Mouse (Mus musculus) lung, postnatal 0 days (tissue): ENCODE measurements around the gene Mrpl2. TPM values are rescaled to one million over a fixed set of nuclear protein-coding genes. Genes with fewer than 3 reads are reported as not detected.
A peak's percentile ranks its signal among the peaks of the same experiment; 100 is the strongest.

ENCODE experiments used
- ATAC-seq: fragments of 200-750 bp; cut with Nextera tagmentation; 2 replicates; pipeline ENCODE4 v1.8.0; 2017; ENCODE audit warnings: moderate library complexity
- DNase-seq: peaks from one replicate; pipeline ENCODE4 v3.0.0-alpha.2; 2016; ENCODE audit warnings: low spot score
- H3K27ac ChIP-seq: fragments of 300-500 bp; sonication (generic); 2 replicates; pipeline ENCODE4 v1.5.1; 2014; ENCODE audit warnings: antibody characterized with exemption, mild to moderate bottlenecking, low read length, mixed read lengths
- H3K27me3 ChIP-seq: fragments of 300-500 bp; sonication (generic); replicated peaks from 2 replicates; pipeline ENCODE4 v1.6.1; 2014; ENCODE audit warnings: low read length, mixed read lengths; ENCODE audit not compliant: insufficient read depth
- H3K36me3 ChIP-seq: fragments of 300-500 bp; sonication (generic); 2 replicates; pipeline ENCODE4 v1.6.1; 2014; ENCODE audit warnings: low read length, mixed read lengths; ENCODE audit not compliant: insufficient read depth
- H3K4me1 ChIP-seq: fragments of 300-500 bp; sonication (generic); 2 replicates; pipeline ENCODE4 v1.6.1; 2014; ENCODE audit warnings: antibody characterized with exemption, low read depth, low read length, mixed read lengths; ENCODE audit not compliant: insufficient read depth
- H3K4me2 ChIP-seq: fragments of 300-500 bp; sonication (generic); replicated peaks from 2 replicates; pipeline ENCODE4 v1.6.1; 2014; ENCODE audit warnings: low read depth, mild to moderate bottlenecking, low read length, moderate library complexity, mixed read lengths
- H3K4me3 ChIP-seq: fragments of 300-500 bp; sonication (generic); 2 replicates; pipeline ENCODE4 v1.5.1; 2014; ENCODE audit warnings: low read depth, low read length
- H3K9ac ChIP-seq: fragments of 300-500 bp; sonication (generic); replicated peaks from 2 replicates; pipeline ENCODE4 v1.6.1; 2014; ENCODE audit warnings: low read depth, mild to moderate bottlenecking
- H3K9me3 ChIP-seq: fragments of 300-500 bp; sonication (generic); 2 replicates; pipeline ENCODE4 v1.6.1; 2016; ENCODE audit warnings: low read length, mixed read lengths
- CTCF ChIP-seq: IDR thresholded peaks from 2 replicates; pipeline ENCODE4 v1.5.1; 2016; ENCODE audit warnings: antibody characterized with exemption, mild to moderate bottlenecking
- EP300 ChIP-seq: IDR thresholded peaks from 2 replicates; pipeline ENCODE4 v1.6.1; 2016; ENCODE audit warnings: antibody characterized with exemption, mild to moderate bottlenecking, control low read depth
- WGBS: fragments of 180-500 bp; shearing (Covaris S2); extraction: QIAGEN DNeasy Blood & Tissue Kit; methylation state at CpG from one replicate; pipeline ENCODE4 v1.1.7; 2014; 5-methylcytosine and 5-hydroxymethylcytosine counted together
- polyA plus RNA-seq: library from polyadenylated mRNA; unstranded; fragments of >200 nt; fragmentation: Nextera tagmentation; extraction: Ambion mirVana; gene quantifications from 2 replicates; pipeline ENCODE4 v1.2.1, GENCODE M21; 2015

Mrpl2 gene
- polyA plus RNA-seq, 1 experiment from 2014 or later = 88.6 TPM

DNA sequence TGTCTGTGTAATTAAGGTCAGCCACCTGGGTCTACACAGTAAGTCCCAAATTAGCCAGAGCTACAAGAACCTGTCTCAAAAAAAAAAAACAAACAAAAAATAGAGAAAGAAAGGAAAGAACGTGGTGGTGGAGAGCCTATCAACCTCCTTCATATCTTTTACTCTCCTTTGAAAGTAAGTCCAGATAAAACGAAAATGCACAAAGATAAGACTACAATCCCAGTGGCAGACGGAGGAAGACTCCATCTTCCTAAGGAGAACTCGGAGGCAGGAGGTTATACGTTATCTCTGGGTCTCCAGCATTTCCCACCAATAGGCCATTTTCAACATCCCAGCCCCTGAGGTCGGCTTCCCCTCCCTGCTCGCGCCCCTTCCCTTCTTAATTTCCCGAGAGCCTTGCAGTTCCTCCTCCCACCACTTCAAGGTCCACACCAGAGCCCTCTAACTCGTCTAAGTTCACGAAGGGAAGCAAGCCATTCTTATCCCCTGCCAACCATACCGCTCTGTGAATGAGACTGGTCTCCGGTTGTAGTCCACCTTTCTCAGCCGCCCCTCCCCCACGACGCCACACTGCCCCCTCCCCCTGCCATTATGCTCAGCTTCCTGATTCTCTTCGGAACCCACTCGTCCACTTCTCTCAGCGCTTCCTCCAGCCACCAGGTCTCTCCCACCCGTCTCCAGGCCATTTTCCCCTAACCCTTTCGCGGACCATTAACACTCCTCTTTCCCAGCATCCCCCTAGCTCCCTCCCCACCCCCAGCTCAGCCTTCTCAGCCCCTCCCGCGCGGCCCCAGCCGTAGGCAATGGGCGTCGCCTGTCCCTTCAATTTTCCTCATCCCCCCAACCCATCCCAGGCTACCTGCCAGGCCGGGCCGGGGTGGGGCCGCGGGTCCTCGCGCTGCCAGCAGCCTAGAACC lies 34.1 kb downstream of the Mrpl2 start:
- WGBS = 0% methylated on average over 33 of the region's 34 CpGs
- peak overlapping the region; percentile 89 for H3K27ac ChIP-seq
- H3K27me3 ChIP-seq = no peaks in the 10 kb centered on the region
- H3K4me2 ChIP-seq = peak overlapping the region; percentile 81
- peak overlapping the region; percentile 65 for H3K9ac ChIP-seq
- peak overlapping the region; percentile 90 for H3K4me3 ChIP-seq
- no peak for TF ChIP-seq EP300
- TF ChIP-seq CTCF = peak; percentile 55
- peaks cover 14% of the 10 kb centered on the region; the same call in 1 of the 2 replicates for H3K4me1 ChIP-seq
- peaks cover 30% of the 10 kb centered on the region; the same call in 1 of the 2 replicates for H3K36me3 ChIP-seq
- DNase-seq = peak; percentile 71
- no peaks in the 10 kb centered on the region for H3K9me3 ChIP-seq
- ATAC-seq = peak; percentile 2

GRCm38 (mm10) chr17:46680760-46681373 lies 34.8 kb downstream of the Mrpl2 start, which contains the start of gene Klhdc3:
Gene Klhdc3, minus strand, starts transcription at chr17:46680914.
- Histone ChIP-seq H3K27ac (peak within 1 kb of the TSS; percentile 89), H3K27me3 (no peaks in the 10 kb centered on the region), H3K4me2 (peak within 1 kb of the TSS; percentile 81), H3K36me3 (peaks cover 31% of the 10 kb centered on the region; the same call in 1 of the 2 replicates), H3K4me1 (peaks cover 14% of the 10 kb centered on the region; the same call in 1 of the 2 replicates), H3K9me3 (no peaks in the 10 kb centered on the region), H3K9ac (peak within 1 kb of the TSS; percentile 65), H3K4me3 (peak within 1 kb of the TSS; percentile 90)
- WGBS = 2% methylated on average over 48 of the region's 49 CpGs
- DNase-seq = peak; percentile 99
- peak; percentile 99 for ATAC-seq
- TF ChIP-seq EP300 = peak; percentile 31; the same call in 1 of the 2 replicates
- TF ChIP-seq CTCF = peak; percentile 36

DNA sequence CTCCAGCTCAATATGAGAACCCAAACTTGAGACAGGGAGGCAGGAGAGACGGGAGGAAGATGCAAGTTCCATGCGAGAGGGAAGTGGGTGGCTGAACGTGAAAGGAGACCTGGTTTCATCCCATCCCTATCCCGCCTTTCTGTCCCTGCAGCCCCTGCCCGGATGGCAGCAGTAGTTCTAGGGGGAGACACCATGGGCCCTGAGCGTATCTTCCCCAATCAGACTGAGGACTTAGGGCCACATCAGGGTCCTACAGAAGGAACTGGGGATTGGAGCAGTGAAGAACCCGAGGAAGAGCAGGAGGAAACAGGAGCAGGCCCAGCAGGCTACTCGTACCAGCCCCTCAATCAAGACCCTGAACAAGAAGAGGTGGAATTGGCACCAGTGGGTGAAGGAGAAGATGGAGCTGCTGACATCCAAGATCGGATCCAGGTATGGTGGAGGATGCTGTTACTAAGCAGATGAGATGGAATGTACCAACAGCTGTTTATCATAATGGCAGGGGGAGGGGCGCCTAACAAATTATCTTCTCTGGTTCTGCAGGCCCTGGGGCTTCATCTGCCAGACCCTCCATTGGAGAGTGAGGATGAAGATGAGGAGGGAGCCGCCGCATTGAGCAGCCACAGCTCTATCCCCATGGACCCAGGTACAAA lies 35.6 kb downstream of the Mrpl2 start:
- ATAC-seq = no peak

DNA sequence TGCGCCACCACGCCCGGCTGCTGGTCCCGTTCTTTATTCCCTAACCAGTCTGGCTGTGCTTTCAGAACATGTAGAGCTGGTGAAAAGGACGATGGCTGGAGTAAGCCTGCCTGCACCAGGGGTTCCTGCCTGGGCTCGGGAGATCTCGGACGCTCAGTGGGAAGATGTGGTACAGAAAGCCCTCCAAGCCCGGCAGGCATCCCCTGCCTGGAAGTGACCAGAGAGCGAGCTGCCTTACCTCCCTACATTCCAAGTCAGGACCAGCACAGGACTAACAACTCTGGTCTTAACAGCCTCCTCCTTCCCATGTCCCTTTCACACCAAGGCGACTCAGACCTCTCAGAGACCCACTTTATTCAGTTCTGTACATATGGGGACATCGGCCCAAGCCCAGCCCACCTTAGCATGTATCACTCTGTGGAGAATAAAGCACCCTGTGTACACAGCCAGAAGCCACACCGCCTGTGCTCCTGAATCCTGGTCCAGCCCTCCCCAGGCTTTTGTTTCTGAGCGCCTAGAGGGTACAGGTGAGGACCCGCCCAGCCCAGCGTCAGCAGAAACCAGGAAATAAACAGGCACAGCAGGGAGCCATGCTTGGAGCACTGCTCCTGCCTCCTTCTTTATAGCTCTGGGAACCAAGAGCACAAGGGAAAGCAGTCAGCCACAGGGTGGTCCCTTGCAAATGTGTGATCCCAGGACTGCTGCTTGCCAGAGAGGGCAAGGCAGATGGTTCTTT lies 36.8 kb downstream of the Mrpl2 start:
- peaks cover 22% of the 10 kb centered on the region; the same call in 1 of the 2 replicates for H3K36me3 ChIP-seq
- WGBS = 79% methylated on average over 16 of the region's 16 CpGs

More for the DNA sequence above, 35.6 kb downstream of the Mrpl2 start:
- peak overlapping the region; percentile 81 for H3K4me2 ChIP-seq
- H3K4me3 ChIP-seq = peak overlapping the region; percentile 90
- H3K27ac ChIP-seq = no peak overlapping the region
- TF ChIP-seq CTCF = no peak
- WGBS = 23% methylated on average over 12 of the region's 12 CpGs
- H3K27me3 ChIP-seq = no peaks in the 10 kb centered on the region
- H3K36me3 ChIP-seq = peaks cover 26% of the 10 kb centered on the region; the same call in 1 of the 2 replicates
- H3K9me3 ChIP-seq = no peaks in the 10 kb centered on the region
- peak overlapping the region; percentile 52; the same call in 1 of the 2 replicates for H3K9ac ChIP-seq
- peaks cover 14% of the 10 kb centered on the region; the same call in 1 of the 2 replicates for H3K4me1 ChIP-seq
- no peak for DNase-seq

GRCm38 (mm10) chr17:46685913-46686312 lies 39.9 kb downstream of the Mrpl2 start:
- Histone ChIP-seq H3K9me3 (no peaks in the 10 kb centered on the region), H3K27ac (no peak overlapping the region), H3K9ac (no peak overlapping the region), H3K4me1 (peaks cover 4% of the 10 kb centered on the region; the same call in 1 of the 2 replicates), H3K4me2 (no peak overlapping the region), H3K4me3 (no peak overlapping the region), H3K27me3 (no peaks in the 10 kb centered on the region), H3K36me3 (peaks cover 22% of the 10 kb centered on the region; the same call in 1 of the 2 replicates)
- WGBS = 90% methylated on average over 6 of the region's 6 CpGs
- TF ChIP-seq EP300 (no peak), CTCF (no peak)
- DNase-seq (no peak), ATAC-seq (no peak)

More for the DNA sequence above, 36.8 kb downstream of the Mrpl2 start:
- no peak for ATAC-seq
- Histone ChIP-seq H3K4me3 (no peak overlapping the region), H3K9me3 (no peaks in the 10 kb centered on the region), H3K9ac (no peak overlapping the region), H3K4me1 (peaks cover 14% of the 10 kb centered on the region; the same call in 1 of the 2 replicates), H3K27ac (no peak overlapping the region), H3K4me2 (no peak overlapping the region), H3K27me3 (no peaks in the 10 kb centered on the region)
- DNase-seq = no peak
- TF ChIP-seq EP300 (no peak), CTCF (no peak)
